Mouse (Mus musculus) small intestine, adult 2 months (tissue): ENCODE measurements around the gene Mapk8.
A peak's percentile ranks its signal among the peaks of the same experiment; 100 is the strongest.

ENCODE experiments used
- CTCF ChIP-seq: fragments of 200-500 bp; IDR thresholded peaks from 2 replicates; pipeline ENCODE4 v1.5.1; 2012; ENCODE audit warnings: low read depth, mild to moderate bottlenecking, control low read depth, inconsistent platforms, low read length, moderate library complexity, mixed read lengths; ENCODE audit not compliant: insufficient replicate concordance, insufficient read length; ENCODE audit errors: extremely low read depth
- POLR2A ChIP-seq: fragments of 200-500 bp; IDR thresholded peaks from 2 replicates; pipeline ENCODE4 v1.6.1; 2012; ENCODE audit warnings: low read depth, mild to moderate bottlenecking, control low read depth, inconsistent platforms, low read length, moderate library complexity

DNA sequence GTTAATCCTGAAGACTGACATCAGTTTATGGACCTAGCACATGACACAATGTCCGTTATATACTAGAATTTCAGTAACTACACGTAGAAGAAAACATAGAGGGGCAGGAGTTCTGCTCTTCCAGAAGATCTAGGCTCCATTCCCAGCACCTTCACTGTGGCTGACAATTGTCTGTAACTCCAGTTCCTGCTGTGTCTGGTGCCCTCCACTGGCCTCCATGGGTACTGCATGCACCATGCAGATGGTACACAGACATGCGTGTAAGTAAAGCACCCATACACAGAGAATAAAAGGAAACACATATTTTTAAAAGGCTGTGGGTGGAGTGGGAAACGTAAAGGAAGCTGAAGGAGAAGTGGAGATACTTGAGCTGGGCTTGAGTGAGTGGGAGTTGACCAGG lies 113.1 kb downstream of the Mapk8 start:
- TF ChIP-seq POLR2A (no peak), CTCF (peak; percentile 62; the same call in 1 of the 2 replicates)
